10 mouse cellular contexts compared by ENCODE assay signal in the genomic region with DNA sequence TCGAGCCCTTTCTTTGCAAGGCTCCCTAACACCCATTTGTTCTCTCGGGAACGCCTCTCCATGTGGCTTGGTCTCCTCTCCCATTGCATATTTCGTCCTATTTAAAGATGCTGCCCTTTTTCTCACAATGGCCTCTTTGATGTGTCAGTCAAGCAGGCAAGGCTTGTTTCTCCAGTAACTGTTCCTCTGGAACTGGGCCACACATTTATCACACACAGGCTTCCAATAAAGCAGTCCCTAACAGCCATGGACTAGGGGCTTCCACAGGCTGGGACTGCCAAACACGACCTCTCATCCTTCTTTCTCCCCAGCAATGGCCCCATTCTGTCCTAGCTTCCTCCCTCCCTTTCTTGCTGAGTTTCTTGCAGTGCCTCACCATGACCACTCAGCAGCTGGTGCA. TPM values are rescaled to one million over a fixed set of nuclear protein-coding genes. Genes with fewer than 3 reads are reported as not detected.
DNase-seq lines count a peak whose midpoint lies in the region; ATAC-seq and TF ChIP-seq lines count a peak whose summit lies in the region.
"Had no signal": no experiment of that assay in that cellular context is flagged by ENCODE, and none has a peak within 500 bp of the region (broad histone marks: within the 10 kb centered on the region; RNA-seq: fewer than 3 reads in every experiment).

No protein-coding gene starts in this region.

- no peak for TF ChIP-seq CTCF in gastrocnemius, adult 2 months (IDR thresholded peaks at IDR 0.05)

- no peaks in the 10 kb centered on the region for H3K9me3 ChIP-seq in hindbrain, embryonic 10.5 days
- no peaks in the 10 kb centered on the region for H3K9me3 ChIP-seq in midbrain, embryonic 16.5 days (replicated peaks; ENCODE audit: control insufficient read depth, low read length, poor library complexity, severe bottlenecking)

- intact Hi-C loops in gastrocnemius, adult 2 months (cut with DNase I): loop anchor here (10.0 kb wide), 1 partner anchor 422 kb away; the partner anchor contains the start of gene Lemd2

- H3K27ac ChIP-seq in gastrocnemius, adult 2 months: peak overlapping the region; percentile 38; the same call in 1 of the 2 replicates
- peak overlapping the region; percentile 76 for H3K27ac ChIP-seq in hindbrain, embryonic 10.5 days
- H3K27ac ChIP-seq in midbrain, embryonic 16.5 days (ENCODE audit: low read length): no peak overlapping the region

- peaks cover 31% of the 10 kb centered on the region for H3K36me3 ChIP-seq in hindbrain, embryonic 10.5 days
- H3K36me3 ChIP-seq in midbrain, embryonic 16.5 days (ENCODE audit: control insufficient read depth, insufficient read depth, low read length): peaks cover 11% of the 10 kb centered on the region

- H3K4me1 ChIP-seq in hindbrain, embryonic 10.5 days (replicated peaks): peaks cover 43% of the 10 kb centered on the region
- H3K4me1 ChIP-seq in midbrain, embryonic 16.5 days (ENCODE audit: control insufficient read depth, insufficient read depth, low read length): peaks cover 6% of the 10 kb centered on the region; the same call in 1 of the 2 replicates

- WGBS in hindbrain, embryonic 10.5 days: 21% methylated on average over 5 of the region's 5 CpGs
- WGBS in midbrain, embryonic 16.5 days: 10% methylated on average over 5 of the region's 5 CpGs

- H3K9ac ChIP-seq in midbrain, embryonic 16.5 days (ENCODE audit: low read depth, low read length): no peak overlapping the region

- no peak overlapping the region for H3K4me3 ChIP-seq in gastrocnemius, adult 2 months
- no peak overlapping the region for H3K4me3 ChIP-seq in hindbrain, embryonic 10.5 days
- no peak overlapping the region for H3K4me3 ChIP-seq in midbrain, embryonic 16.5 days (ENCODE audit: low read depth, low read length)

- no peak for DNase-seq in gastrocnemius, adult 2 months
- no peak for DNase-seq in gastrocnemius, postnatal 25 days
- DNase-seq in Muller cell, postnatal 12 days (ENCODE audit: inconsistent ontology term): peak; percentile 44
- DNase-seq in hindbrain, embryonic 10.5 days (ENCODE audit: low spot score): peak; percentile 53
- DNase-seq in kidney, postnatal 4 days: no peak
- no peak for DNase-seq in thymus, postnatal 4 days
- DNase-seq in adrenal gland, adult 8-10 months: no peak
- DNase-seq: lung, postnatal 10 days; spleen, adult 18-20 months had no signal

- H3K27me3 ChIP-seq in hindbrain, embryonic 10.5 days (ENCODE audit: insufficient read depth, poor library complexity, severe bottlenecking): no peaks in the 10 kb centered on the region
- H3K27me3 ChIP-seq in midbrain, embryonic 16.5 days (ENCODE audit: control insufficient read depth, insufficient read depth, low read depth, low read length): no peaks in the 10 kb centered on the region

- no peak overlapping the region for H3K4me2 ChIP-seq in midbrain, embryonic 16.5 days (ENCODE audit: low read length)

- ATAC-seq in midbrain, embryonic 16.5 days: 0 out of 2 replicates have a peak, but pooled peaks have one; percentile 22

RNA-seq across cellular contexts. Expression of gene Nudt3, which starts 3.4 kb away (rescaled TPM):
- 100 to 1,000 TPM; 222 to 261 TPM for total RNA-seq in gastrocnemius, adult 2 months (2021)
- total RNA-seq in gastrocnemius, postnatal 25 days (2021): 100 to 1,000 TPM; 201 to 245 TPM
- 90.6 and 145 TPM in 2 replicates for polyA plus RNA-seq in hindbrain, embryonic 10.5 days (2016; fragmentation: Nextera tagmentation; extraction: Ambion mirVana)
- polyA plus RNA-seq in midbrain, embryonic 16.5 days (2015; fragmentation: Nextera tagmentation; extraction: Ambion mirVana): 246 and 248 TPM in 2 replicates
- 100 to 1,000 TPM; 194 to 226 (median 212) TPM for total RNA-seq in adrenal gland, adult 8-10 months (2022)

RNA-seq across cellular contexts. Expression of gene RPS10-NUDT3, which starts 8.3 kb away (rescaled TPM):
- total RNA-seq in gastrocnemius, adult 2 months (2021): 1 to 10 TPM in 1 of 2 experiments, not detected in 1; 1.4 TPM
- total RNA-seq in gastrocnemius, postnatal 25 days (2021): not detected
- 0.86 TPM in 1 of 2 replicates, not detected in the other for polyA plus RNA-seq in hindbrain, embryonic 10.5 days (2016; fragmentation: Nextera tagmentation; extraction: Ambion mirVana)
- not detected in 2 replicates for polyA plus RNA-seq in midbrain, embryonic 16.5 days (2015; fragmentation: Nextera tagmentation; extraction: Ambion mirVana)
- total RNA-seq in adrenal gland, adult 8-10 months (2022): not detected

RNA-seq across cellular contexts. Expression of gene Rps10, which starts 9.8 kb away (rescaled TPM):
- 100 to 1,000 TPM; 342 to 407 TPM for total RNA-seq in gastrocnemius, adult 2 months (2021)
- 100 to 1,000 TPM; 325 to 356 TPM for total RNA-seq in gastrocnemius, postnatal 25 days (2021)
- 827 and 832 TPM in 2 replicates for polyA plus RNA-seq in hindbrain, embryonic 10.5 days (2016; fragmentation: Nextera tagmentation; extraction: Ambion mirVana)
- polyA plus RNA-seq in midbrain, embryonic 16.5 days (2015; fragmentation: Nextera tagmentation; extraction: Ambion mirVana): 400 and 420 TPM in 2 replicates
- total RNA-seq in adrenal gland, adult 8-10 months (2022): 100 to 1,000 TPM; 828 to 975 (median 886) TPM

RNA-seq across cellular contexts. Expression of gene Pacsin1, which starts 28.6 kb away (rescaled TPM):
- total RNA-seq in gastrocnemius, adult 2 months (2021): under 1 TPM in 1 of 2 experiments, not detected in 1; 0.18 TPM
- total RNA-seq in gastrocnemius, postnatal 25 days (2021): under 1 TPM; 0.20 to 0.21 TPM
- polyA plus RNA-seq in hindbrain, embryonic 10.5 days (2016; fragmentation: Nextera tagmentation; extraction: Ambion mirVana): 3.4 and 3.6 TPM in 2 replicates
- 58.9 and 67.7 TPM in 2 replicates for polyA plus RNA-seq in midbrain, embryonic 16.5 days (2015; fragmentation: Nextera tagmentation; extraction: Ambion mirVana)
- 10 to 100 TPM in 1 of 4 experiments, 1 to 10 TPM in 3; 3.9 to 11.2 (median 7.9) TPM for total RNA-seq in adrenal gland, adult 8-10 months (2022)

Comparison
In these comparisons a context has a peak if more than half of its experiments do, and no peak if none do; other contexts are left out.
1. DNase-seq: peak in Muller cell, postnatal 12 days (single experiment) and hindbrain, embryonic 10.5 days (single experiment); none in gastrocnemius, adult 2 months (single experiment), gastrocnemius, postnatal 25 days (single experiment), kidney, postnatal 4 days (0 of 2), thymus, postnatal 4 days (single experiment) and adrenal gland, adult 8-10 months (single experiment).